Mouse (Mus musculus): ENCODE measurements around the gene Opn4.

Gene Opn4

GRCm38 (mm10) chr14:34590743-34591675 lies 8.9 kb downstream of the Opn4 start:
- no peak for DNase-seq (ENCODE audit: low spot score in 2 of 2)

- DNase-seq (ENCODE audit: low spot score in 2 of 2): no peak
Measured at GRCm38 (mm10) chr14:34590017-34590570, 9.8 kb downstream of the Opn4 start.

- no peak for DNase-seq (ENCODE audit: low spot score in 2 of 2)
Measured at GRCm38 (mm10) chr14:34589185-34589713, 10.7 kb downstream of the Opn4 start.

DNA sequence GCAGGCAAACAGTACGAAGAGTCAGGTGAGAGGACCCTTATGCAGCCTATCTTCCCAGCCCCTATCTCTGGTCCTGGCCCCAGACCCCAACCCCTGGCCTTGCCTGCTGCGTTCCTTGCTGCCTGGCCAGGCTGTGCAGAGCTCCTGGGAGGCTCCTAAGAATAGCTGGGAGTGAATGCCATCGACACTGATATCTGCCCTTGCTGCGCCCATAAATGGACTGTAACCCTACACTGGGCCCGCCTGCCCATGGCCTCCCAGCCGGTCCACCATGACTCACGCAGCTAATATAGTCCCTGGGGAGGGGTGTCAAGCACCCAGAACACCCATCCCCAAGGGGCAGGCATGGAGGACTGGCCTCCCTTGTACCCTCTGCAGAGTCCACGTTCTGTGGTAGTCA lies 11.4 kb downstream of the Opn4 start, which contains the start of gene Ldb3:
Gene Ldb3 (minus strand): TSS at position 185 of the 400 bp plus-strand sequence.
- no peak for DNase-seq (ENCODE audit: low spot score in 2 of 2)

- no peak for DNase-seq (ENCODE audit: low spot score in 2 of 2)
Measured at GRCm38 (mm10) chr14:34588005-34588404, 11.9 kb downstream of the Opn4 start.

GRCm38 (mm10) chr14:34586871-34587270 lies 13.1 kb downstream of the Opn4 start:
- DNase-seq (ENCODE audit: low spot score in 2 of 2): no peak

- no peak for DNase-seq (ENCODE audit: low spot score in 2 of 2)
Measured at GRCm38 (mm10) chr14:34585358-34586105, 14.4 kb downstream of the Opn4 start.

DNA sequence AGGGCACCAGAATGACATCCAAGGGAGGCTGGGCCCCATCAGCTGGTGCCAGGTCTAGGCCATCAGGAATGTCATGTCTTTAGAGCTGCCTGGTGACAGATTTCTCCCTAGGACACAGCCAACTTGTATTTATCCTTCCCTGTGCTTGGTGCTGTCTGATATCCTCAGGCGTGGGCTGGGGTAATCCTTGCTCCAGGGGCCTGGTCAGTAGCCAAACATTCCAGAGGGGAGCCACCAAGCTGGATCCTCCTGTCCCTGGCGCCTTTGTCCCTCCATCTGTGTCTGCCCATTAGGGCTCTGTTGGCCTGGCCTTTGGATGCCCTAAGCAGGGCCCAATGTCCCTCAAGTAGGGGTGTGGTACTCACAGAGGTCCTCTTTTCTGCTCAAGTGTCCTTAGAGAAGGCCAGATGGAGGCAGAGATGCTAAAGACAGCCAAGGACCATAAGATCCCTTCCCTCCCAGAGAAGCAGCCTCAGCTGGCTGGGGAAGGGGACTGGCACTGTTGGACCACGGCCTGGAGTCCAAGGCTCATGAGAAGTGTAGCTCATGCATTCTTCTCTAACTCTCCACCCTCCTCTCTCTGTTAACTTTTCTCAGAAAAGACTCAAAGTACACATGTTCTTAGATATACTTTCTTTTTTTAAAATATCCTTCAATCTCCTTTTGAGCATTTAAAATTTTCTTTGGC lies 17.1 kb downstream of the Opn4 start:
- no peak for DNase-seq (ENCODE audit: low spot score in 2 of 2)

DNA sequence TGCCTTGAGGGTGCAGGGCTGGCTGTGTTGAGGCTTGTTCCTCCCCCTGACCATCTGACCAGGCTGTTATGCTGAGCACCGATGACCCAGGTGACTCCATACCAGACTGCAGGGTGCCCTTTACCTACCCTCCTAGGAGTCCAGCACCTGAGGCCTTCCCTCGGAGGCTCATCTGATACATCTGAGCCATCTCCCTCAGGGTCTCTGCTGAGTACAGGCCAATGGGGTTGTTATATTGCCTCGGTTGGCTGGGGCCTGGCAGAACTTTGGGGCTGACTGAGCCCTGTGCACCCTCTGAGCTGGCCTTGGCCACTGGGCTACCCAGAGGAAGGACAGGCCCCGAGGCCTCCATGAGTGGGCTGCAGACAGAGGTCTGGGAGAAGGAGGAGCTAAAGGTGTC lies 23.1 kb downstream of the Opn4 start:
- DNase-seq (ENCODE audit: low spot score in 2 of 2): no peak

DNA sequence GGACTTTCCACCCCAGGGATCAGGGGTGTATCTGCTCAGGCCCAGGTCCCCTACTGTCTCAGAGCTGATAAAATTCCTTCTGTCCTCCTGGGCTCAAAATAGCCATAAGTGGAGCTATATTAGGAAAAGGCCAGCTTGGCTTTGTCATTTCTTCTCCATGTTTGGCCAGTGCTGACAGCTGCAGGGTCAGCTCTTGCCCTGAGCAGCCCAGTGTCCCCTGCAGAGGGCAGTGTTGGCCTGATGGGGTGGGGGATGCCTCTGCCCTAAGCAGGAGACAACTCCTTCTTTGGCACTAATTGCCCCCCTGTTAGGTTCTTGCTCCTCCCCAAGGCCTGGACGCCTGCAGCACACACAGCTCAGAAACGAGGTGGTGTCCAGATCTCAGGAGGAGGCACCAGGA lies 25.9 kb downstream of the Opn4 start:
- DNase-seq (ENCODE audit: low spot score in 2 of 2): no peak

DNA sequence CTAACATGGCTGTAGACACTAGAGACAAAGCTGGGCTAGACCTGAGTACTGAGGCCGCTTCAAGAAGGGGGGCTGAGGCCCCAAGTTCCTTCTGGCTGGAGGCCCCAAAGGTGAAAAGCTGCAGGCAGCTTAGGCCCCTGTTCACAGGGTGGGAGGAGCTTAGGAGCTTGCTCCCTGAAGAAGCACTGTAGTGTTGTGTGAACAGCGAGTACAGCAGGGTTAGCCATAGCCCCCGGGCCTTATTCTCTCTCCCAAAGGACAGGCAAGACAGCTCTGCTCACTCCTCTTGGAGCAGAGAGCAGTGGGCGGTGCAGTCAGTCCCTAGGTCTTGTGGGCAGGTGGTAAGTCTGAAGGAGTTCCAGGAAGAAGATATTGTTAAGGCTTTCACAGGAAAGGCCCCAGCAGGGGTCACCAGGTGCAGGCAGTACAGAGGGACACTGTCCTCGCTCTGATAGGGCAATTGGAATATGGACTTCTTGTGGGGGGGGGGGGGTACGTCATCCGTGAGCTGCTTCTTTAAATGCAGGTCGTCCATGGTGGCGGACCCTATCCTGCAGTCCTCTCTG lies 26.5 kb downstream of the Opn4 start:
- no peak for DNase-seq (ENCODE audit: low spot score in 2 of 2)

GRCm38 (mm10) chr14:34571610-34572387 lies 28.1 kb downstream of the Opn4 start:
- DNase-seq (ENCODE audit: low spot score in 2 of 2): no peak

DNA sequence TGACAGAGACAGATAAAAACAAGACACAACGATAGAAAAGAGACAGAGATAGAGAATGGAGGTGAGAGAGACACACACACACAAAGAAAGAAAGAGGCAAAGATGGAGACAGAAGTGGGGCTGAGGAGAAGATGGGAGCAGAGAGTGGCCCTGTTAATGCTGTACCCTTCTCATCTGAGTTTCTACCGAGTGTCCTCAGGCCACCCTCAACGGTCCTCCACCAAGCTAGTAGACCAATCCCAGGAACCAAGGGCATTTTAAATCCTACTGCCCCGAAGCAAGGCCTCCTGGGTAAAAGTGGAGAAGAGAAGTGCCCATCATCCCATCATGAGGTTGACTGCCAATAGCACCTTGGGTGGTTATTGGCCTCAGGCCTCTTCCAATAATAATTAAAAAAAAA lies 29.0 kb downstream of the Opn4 start:
- no peak for DNase-seq (ENCODE audit: low spot score in 2 of 2)

- DNase-seq (ENCODE audit: low spot score in 2 of 2): peak; percentile 71 to 83
Measured at GRCm38 (mm10) chr14:34570294-34570693, 29.6 kb downstream of the Opn4 start.

- no peak for DNase-seq (ENCODE audit: low spot score in 2 of 2)
Measured at GRCm38 (mm10) chr14:34569534-34570194, 30.3 kb downstream of the Opn4 start.

DNA sequence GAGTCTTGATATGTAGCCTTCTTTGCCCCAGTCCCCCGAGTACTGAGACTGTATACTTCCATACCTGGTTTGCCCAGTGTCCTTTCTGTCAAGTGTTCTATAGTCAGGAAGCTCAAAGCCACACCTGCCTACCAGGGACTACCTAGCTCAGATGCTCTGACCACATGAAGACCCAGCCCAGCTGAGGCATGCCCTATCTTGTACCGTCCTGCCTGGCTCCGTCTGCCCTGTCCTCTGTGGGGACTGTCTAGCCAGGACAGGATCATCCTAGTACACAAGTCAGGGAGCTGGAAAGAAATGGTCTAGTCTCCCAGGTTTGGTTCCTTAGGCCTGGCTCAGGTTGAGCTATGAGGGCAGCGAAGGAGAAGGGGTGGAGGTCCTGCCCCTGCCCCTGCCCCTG lies 31.3 kb downstream of the Opn4 start:
- no peak for DNase-seq (ENCODE audit: low spot score in 2 of 2)

GRCm38 (mm10) chr14:34567697-34568096 lies 32.2 kb downstream of the Opn4 start:
- no peak for DNase-seq (ENCODE audit: low spot score in 2 of 2)

DNA sequence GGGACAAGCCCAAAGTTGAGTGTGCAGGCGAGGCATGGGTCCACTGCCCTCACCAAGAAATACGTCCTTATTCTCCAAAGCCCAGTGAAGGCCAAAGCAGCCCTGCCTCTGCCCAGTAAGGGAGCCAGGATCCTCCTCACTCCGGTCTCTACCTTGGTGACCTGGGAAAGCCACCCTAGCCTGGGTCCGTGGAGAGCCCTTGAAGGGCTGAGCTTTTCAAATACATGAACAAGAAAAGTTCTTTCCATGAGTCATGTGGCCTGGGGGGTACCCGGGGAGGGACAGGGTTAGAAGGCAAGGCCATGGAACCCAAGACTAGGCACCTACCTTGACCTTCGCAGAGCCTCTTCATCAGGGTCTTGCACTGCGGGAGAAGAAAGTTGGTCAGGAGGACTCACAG lies 33.4 kb downstream of the Opn4 start:
- DNase-seq (ENCODE audit: low spot score in 2 of 2): no peak

DNA sequence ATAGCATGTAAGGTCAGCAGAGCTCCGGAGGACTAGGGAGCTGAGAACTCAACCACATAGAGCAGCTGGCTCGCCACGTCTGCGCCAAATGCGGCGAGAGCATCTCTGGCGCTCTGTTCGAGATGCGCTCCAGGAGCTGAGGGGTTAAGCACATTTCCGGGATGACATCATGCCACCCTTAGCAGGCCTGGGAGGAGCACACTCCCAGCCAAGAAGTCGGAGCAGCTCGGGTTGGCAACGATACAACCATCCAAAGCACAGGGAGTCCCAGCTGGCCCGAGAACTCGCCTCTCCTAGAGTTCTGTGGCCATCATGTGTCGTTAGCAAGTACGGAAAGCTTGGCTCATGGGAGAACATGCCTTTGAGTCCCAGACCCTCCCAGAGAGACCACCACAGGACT lies 34.2 kb downstream of the Opn4 start:
- DNase-seq (ENCODE audit: low spot score in 2 of 2): peak in 1 of 2 experiments; percentile 24

DNA sequence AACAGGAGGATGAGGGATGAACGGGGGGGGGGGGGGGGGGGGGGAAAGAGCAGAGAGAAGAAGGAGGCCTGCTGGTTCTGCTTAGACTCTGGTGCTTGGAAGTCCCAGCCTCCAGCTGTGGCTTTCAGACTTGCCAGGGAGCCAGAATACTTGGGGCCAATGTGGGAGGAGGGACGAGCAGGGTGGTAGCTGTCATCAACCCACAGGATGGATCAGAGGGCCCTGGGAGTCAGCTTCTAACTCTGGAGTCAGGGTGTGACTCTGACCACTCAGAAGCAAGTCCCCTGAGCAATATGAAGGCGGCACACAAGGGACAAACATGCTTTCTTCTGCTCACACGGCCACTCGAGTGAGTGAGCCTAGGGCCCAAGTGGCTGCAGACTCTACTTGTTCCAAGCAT lies 35.3 kb downstream of the Opn4 start:
- no peak for DNase-seq (ENCODE audit: low spot score in 2 of 2)

Measured in cerebellum, postnatal 4 days (tissue).